9 mouse cellular contexts compared by ENCODE assay signal in the genomic region with DNA sequence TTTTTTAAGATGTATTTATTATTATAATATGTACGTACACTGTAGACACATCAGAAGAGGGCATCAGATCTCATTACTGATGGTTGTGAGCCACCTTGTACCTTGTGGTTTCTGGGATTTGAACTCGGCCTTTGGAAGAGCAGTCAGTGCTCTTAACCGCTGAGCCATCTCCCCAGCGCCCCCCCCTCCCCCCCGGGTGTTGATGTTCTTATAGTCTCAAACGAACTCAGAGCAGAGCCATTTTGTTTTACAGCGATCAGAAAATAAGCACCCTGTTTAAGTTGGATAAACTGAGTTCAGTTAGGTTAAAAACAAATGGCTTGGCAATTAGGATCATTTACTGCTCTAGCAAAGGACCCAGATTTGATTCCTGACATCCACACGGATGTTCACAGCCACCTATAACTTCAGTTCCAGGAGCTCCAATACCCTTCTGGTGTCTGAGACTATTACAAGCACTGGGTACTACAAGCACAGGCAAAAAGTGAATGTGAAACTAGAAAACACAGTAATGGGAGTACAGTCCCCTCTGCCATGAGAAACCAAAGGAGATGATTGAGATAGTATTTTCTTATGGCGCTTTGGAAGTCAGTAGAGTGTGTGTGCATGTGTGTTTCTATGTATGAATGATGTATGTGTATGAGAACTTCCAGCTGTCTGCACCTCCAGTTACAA. TPM values are rescaled to one million over a fixed set of nuclear protein-coding genes. Genes with fewer than 3 reads are reported as not detected.
DNase-seq lines count a peak whose midpoint lies in the region; ATAC-seq and TF ChIP-seq lines count a peak whose summit lies in the region.
"Had no signal": no experiment of that assay in that cellular context is flagged by ENCODE, and none has a peak within 500 bp of the region (broad histone marks: within the 10 kb centered on the region; RNA-seq: fewer than 3 reads in every experiment).

No protein-coding gene starts in this region.

- H3K27me3 ChIP-seq in embryonic facial prominence, embryonic 12.5 days: no peaks in the 10 kb centered on the region
- no peaks in the 10 kb centered on the region for H3K27me3 ChIP-seq in limb, embryonic 10.5 days (ENCODE audit: low read depth, poor library complexity, severe bottlenecking)
- H3K27me3 ChIP-seq in neural tube, embryonic 14.5 days (ENCODE audit: control insufficient read depth, insufficient read depth, low read length): no peaks in the 10 kb centered on the region

- peak overlapping the region; percentile 76 for H3K4me2 ChIP-seq in embryonic facial prominence, embryonic 12.5 days (replicated peaks)
- H3K4me2 ChIP-seq in neural tube, embryonic 14.5 days (ENCODE audit: low read depth, low read length): peak overlapping the region; percentile 74

- 61% methylated on average over 9 of the region's 9 CpGs for WGBS in embryonic facial prominence, embryonic 12.5 days
- 63% methylated on average over 9 of the region's 9 CpGs for WGBS in limb, embryonic 10.5 days
- WGBS in neural tube, embryonic 14.5 days: 53% methylated on average over 9 of the region's 9 CpGs

- peak overlapping the region; percentile 56 for H3K4me3 ChIP-seq in left cerebral cortex, adult 2 months
- 0 out of 2 replicates have a peak overlapping the region, but pooled peaks have one; percentile 60 for H3K4me3 ChIP-seq in embryonic facial prominence, embryonic 12.5 days
- peak overlapping the region; percentile 79 for H3K4me3 ChIP-seq in limb, embryonic 10.5 days
- peak overlapping the region; percentile 75; the same call in 1 of the 2 replicates for H3K4me3 ChIP-seq in neural tube, embryonic 14.5 days (ENCODE audit: low read depth, low read length)

- H3K36me3 ChIP-seq in embryonic facial prominence, embryonic 12.5 days: peaks cover 14% of the 10 kb centered on the region
- H3K36me3 ChIP-seq in limb, embryonic 10.5 days: peaks cover 20% of the 10 kb centered on the region
- H3K36me3 ChIP-seq in neural tube, embryonic 14.5 days (ENCODE audit: control insufficient read depth, insufficient read depth, low read length): peaks cover 1% of the 10 kb centered on the region

- H3K9ac ChIP-seq in embryonic facial prominence, embryonic 12.5 days: no peak overlapping the region
- H3K9ac ChIP-seq in neural tube, embryonic 14.5 days (replicated peaks; ENCODE audit: low read depth, low read length): no peak overlapping the region; the same call in 1 of the 2 replicates

- no peaks in the 10 kb centered on the region for H3K9me3 ChIP-seq in embryonic facial prominence, embryonic 12.5 days
- no peaks in the 10 kb centered on the region for H3K9me3 ChIP-seq in limb, embryonic 10.5 days (replicated peaks)
- no peaks in the 10 kb centered on the region for H3K9me3 ChIP-seq in neural tube, embryonic 14.5 days (ENCODE audit: control insufficient read depth, low read length)

- no peak for ATAC-seq in embryonic facial prominence, embryonic 12.5 days (ENCODE audit: insufficient number of reproducible peaks, insufficient read depth, low FRiP score, low TSS enrichment)
- no peak for ATAC-seq in neural tube, embryonic 14.5 days (ENCODE audit: low read depth)

- intact Hi-C loops in left cerebral cortex, adult 2 months (cut with DNase I): loop anchor here (1.0 kb wide), 1 partner anchor 300 kb away; no protein-coding TSS in a partner anchor
- intact Hi-C loops in left cerebral cortex, postnatal 36 days (cut with DNase I): loop anchor here (5.0 kb wide), 1 partner anchor 280 kb away; the partner anchor contains the start of gene Insig1

- H3K27ac ChIP-seq in left cerebral cortex, adult 2 months: no peak overlapping the region
- H3K27ac ChIP-seq in embryonic facial prominence, embryonic 12.5 days: no peak overlapping the region
- no peak overlapping the region; the same call in 1 of the 2 replicates for H3K27ac ChIP-seq in limb, embryonic 10.5 days
- H3K27ac ChIP-seq in neural tube, embryonic 14.5 days (ENCODE audit: low read depth, low read length): no peak overlapping the region

- no peak for DNase-seq in left cerebral cortex, adult 2 months (ENCODE audit: extremely low spot score in 1 of 2, low spot score in 2 of 2)
- no peak for DNase-seq in left cerebral cortex, postnatal 36 days (ENCODE audit: low spot score in 2 of 2)
- no peak for DNase-seq in limb, embryonic 10.5 days (ENCODE audit: low spot score)
- no peak for DNase-seq in cerebellum, adult 9-11 months
- DNase-seq in gastrocnemius, adult 8-10 months (ENCODE audit: low spot score in 2 of 2): no peak
- no peak for DNase-seq in spleen, postnatal 14 days (ENCODE audit: low spot score in 2 of 2)
- DNase-seq: kidney, postnatal 10 days had no signal

- no peak for TF ChIP-seq CTCF in left cerebral cortex, adult 2 months (IDR thresholded peaks at IDR 0.05)

- peaks cover 20% of the 10 kb centered on the region for H3K4me1 ChIP-seq in embryonic facial prominence, embryonic 12.5 days
- peaks cover 18% of the 10 kb centered on the region for H3K4me1 ChIP-seq in limb, embryonic 10.5 days
- peaks cover 17% of the 10 kb centered on the region; the same call in 1 of the 2 replicates for H3K4me1 ChIP-seq in neural tube, embryonic 14.5 days (ENCODE audit: control insufficient read depth, insufficient read depth, low read length)

RNA-seq across cellular contexts. Expression of gene Paxip1, which starts 1.2 kb away (rescaled TPM):
- total RNA-seq in left cerebral cortex, adult 2 months (2021): 10 to 100 TPM; 48.9 to 50.6 TPM
- 10 to 100 TPM; 44.1 to 46.3 TPM for total RNA-seq in left cerebral cortex, postnatal 36 days (2021)
- 41.2 and 43.6 TPM in 2 replicates for polyA plus RNA-seq in embryonic facial prominence, embryonic 12.5 days (2016; fragmentation: Nextera tagmentation; extraction: Ambion mirVana)
- polyA plus RNA-seq in limb, embryonic 10.5 days (2016; fragmentation: Nextera tagmentation; extraction: Ambion mirVana): 60.0 and 64.0 TPM in 2 replicates
- polyA plus RNA-seq in neural tube, embryonic 14.5 days (2014; fragmentation: Nextera tagmentation; extraction: Ambion mirVana): 27.3 and 31.4 TPM in 2 replicates
- 1 to 10 TPM; 6.0 to 9.9 (median 7.6) TPM for total RNA-seq in gastrocnemius, adult 8-10 months (2022)

RNA-seq across cellular contexts. Expression of gene Htr5a, which starts 49.3 kb away (rescaled TPM):
- 10 to 100 TPM; 14.5 to 14.7 TPM for total RNA-seq in left cerebral cortex, adult 2 months (2021)
- 10 to 100 TPM; 12.5 to 14.1 TPM for total RNA-seq in left cerebral cortex, postnatal 36 days (2021)
- polyA plus RNA-seq in embryonic facial prominence, embryonic 12.5 days (2016; fragmentation: Nextera tagmentation; extraction: Ambion mirVana): 0.03 TPM in 1 of 2 replicates, not detected in the other
- not detected in 2 replicates for polyA plus RNA-seq in limb, embryonic 10.5 days (2016; fragmentation: Nextera tagmentation; extraction: Ambion mirVana)
- polyA plus RNA-seq in neural tube, embryonic 14.5 days (2014; fragmentation: Nextera tagmentation; extraction: Ambion mirVana): 1.2 and 1.6 TPM in 2 replicates
- total RNA-seq in gastrocnemius, adult 8-10 months (2022): not detected

Comparison
In these comparisons a context has a peak if more than half of its experiments do, and no peak if none do; other contexts are left out.
1. RNA of gene Paxip1, which starts 1.2 kb away (total RNA-seq): 48.9 to 50.6 TPM in left cerebral cortex, adult 2 months and 44.1 to 46.3 TPM in left cerebral cortex, postnatal 36 days; 6.0 to 9.9 TPM in gastrocnemius, adult 8-10 months; every median in the first group is over 4 times any median in the second.
2. RNA of gene Htr5a, which starts 49.3 kb away (total RNA-seq): 14.5 to 14.7 TPM in left cerebral cortex, adult 2 months and 12.5 to 14.1 TPM in left cerebral cortex, postnatal 36 days; not detected in gastrocnemius, adult 8-10 months; every median in the first group is over 10 times any median in the second.
3. Peak in every context shown above with its lines, with median percentiles within 50 percentile points of each other: H3K4me3 ChIP-seq.